Mouse (Mus musculus): Measurements from ENCODE around the gene Unc13c. TPM values are rescaled to one million over a fixed set of nuclear protein-coding genes. Genes with fewer than 3 reads are reported as not detected.

Unc13c gene
- polyA plus RNA-seq, 1 experiment from 2014 or later: 0.05 TPM

GRCm38 (mm10) chr9:73472568-73472967, 496.2 kb downstream of the Unc13c start:
- 36% methylated on average over 3 of the region's 3 CpGs for WGBS
- Histone ChIP-seq H3K36me3 (ENCODE audit: insufficient read depth, low read length) (no peaks in the 10 kb centered on the region), H3K4me1 (ENCODE audit: insufficient read depth, low read depth, low read length) (no peaks in the 10 kb centered on the region), H3K4me3 (ENCODE audit: low read depth, low read length) (no peak overlapping the region), H3K9ac (replicated peaks; ENCODE audit: low read depth) (no peak overlapping the region), H3K27ac (ENCODE audit: low read length) (no peak overlapping the region), H3K27me3 (replicated peaks; ENCODE audit: insufficient read depth, low read length) (no peaks in the 10 kb centered on the region), H3K4me2 (replicated peaks; ENCODE audit: low read depth, low read length) (no peak overlapping the region), H3K9me3 (ENCODE audit: low read length) (no peaks in the 10 kb centered on the region)
- TF ChIP-seq CTCF (IDR thresholded peaks at IDR 0.05) (no peak), EP300 (IDR thresholded peaks at IDR 0.05) (no peak)
- no peak for DNase-seq (ENCODE audit: low spot score)
- no peak for ATAC-seq

- DNase-seq (ENCODE audit: low spot score) (no peak), ATAC-seq (no peak)
- no peak overlapping the region for H3K4me2 ChIP-seq (replicated peaks; ENCODE audit: low read depth, low read length)
- no peak for TF ChIP-seq EP300 (IDR thresholded peaks at IDR 0.05)
- no peak for TF ChIP-seq CTCF (IDR thresholded peaks at IDR 0.05)
- no peaks in the 10 kb centered on the region for H3K36me3 ChIP-seq (ENCODE audit: insufficient read depth, low read length)
- 83% methylated on average over 2 of the region's 2 CpGs for WGBS
- H3K4me1 ChIP-seq (ENCODE audit: insufficient read depth, low read depth, low read length): no peaks in the 10 kb centered on the region
- no peaks in the 10 kb centered on the region for H3K9me3 ChIP-seq (ENCODE audit: low read length)
- no peaks in the 10 kb centered on the region for H3K27me3 ChIP-seq (replicated peaks; ENCODE audit: insufficient read depth, low read length)
- no peak overlapping the region for H3K27ac ChIP-seq (ENCODE audit: low read length)
- H3K4me3 ChIP-seq (ENCODE audit: low read depth, low read length): no peak overlapping the region
- no peak overlapping the region for H3K9ac ChIP-seq (replicated peaks; ENCODE audit: low read depth)
Observed at GRCm38 (mm10) chr9:73462027-73462426, 506.7 kb downstream of the Unc13c start.

DNA sequence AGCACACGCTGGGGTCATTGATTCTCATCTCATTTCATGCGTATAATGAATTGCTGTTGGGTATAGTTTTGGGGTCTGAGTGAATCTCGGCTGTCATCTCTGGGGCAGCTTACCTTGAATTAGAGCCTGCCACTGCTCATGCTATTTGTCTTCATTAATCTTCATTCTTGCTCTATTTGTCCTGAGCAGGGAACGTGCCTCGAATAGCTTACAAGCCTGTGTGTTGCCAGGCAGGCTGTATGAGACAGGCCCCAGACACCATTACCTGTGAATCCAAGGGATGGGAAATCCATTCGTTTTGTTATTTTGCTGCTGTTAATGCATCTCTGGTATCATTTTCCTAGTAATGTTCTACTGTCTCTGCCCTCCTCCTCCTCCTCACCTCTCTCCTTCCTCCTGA, 518.8 kb downstream of the Unc13c start:
- Histone ChIP-seq H3K9ac (replicated peaks; ENCODE audit: low read depth) (no peak overlapping the region), H3K9me3 (ENCODE audit: low read length) (no peaks in the 10 kb centered on the region), H3K4me2 (replicated peaks; ENCODE audit: low read depth, low read length) (no peak overlapping the region), H3K27ac (ENCODE audit: low read length) (no peak overlapping the region), H3K4me3 (ENCODE audit: low read depth, low read length) (no peak overlapping the region), H3K27me3 (replicated peaks; ENCODE audit: insufficient read depth, low read length) (no peaks in the 10 kb centered on the region), H3K4me1 (ENCODE audit: insufficient read depth, low read depth, low read length) (no peaks in the 10 kb centered on the region), H3K36me3 (ENCODE audit: insufficient read depth, low read length) (no peaks in the 10 kb centered on the region)
- TF ChIP-seq EP300 (IDR thresholded peaks at IDR 0.05) (no peak), CTCF (IDR thresholded peaks at IDR 0.05) (no peak)
- no peak for ATAC-seq
- DNase-seq (ENCODE audit: low spot score): no peak
- 69% methylated on average over 6 of the region's 6 CpGs for WGBS

DNA sequence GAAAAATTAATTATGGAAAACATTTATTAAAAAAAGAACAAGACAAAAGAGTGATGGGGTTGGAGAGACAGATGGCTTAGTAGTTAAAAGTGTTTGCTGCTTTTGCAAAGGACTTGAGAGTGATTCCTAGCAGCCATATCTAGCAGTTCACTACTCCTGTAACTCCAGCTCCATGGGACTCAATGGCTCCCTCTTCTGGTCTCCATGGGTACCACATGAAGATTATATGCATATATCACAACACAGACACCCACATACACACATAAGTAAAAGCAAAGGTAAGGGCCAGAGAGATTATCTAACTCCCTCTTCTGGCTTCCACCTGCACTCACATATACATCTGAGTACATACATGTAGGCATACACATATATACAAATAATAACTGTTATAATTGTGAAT, 519.5 kb downstream of the Unc13c start:
- no peaks in the 10 kb centered on the region for H3K36me3 ChIP-seq (ENCODE audit: insufficient read depth, low read length)
- TF ChIP-seq CTCF (IDR thresholded peaks at IDR 0.05) (no peak), EP300 (IDR thresholded peaks at IDR 0.05) (no peak)
- no peaks in the 10 kb centered on the region for H3K27me3 ChIP-seq (replicated peaks; ENCODE audit: insufficient read depth, low read length)
- no peaks in the 10 kb centered on the region for H3K9me3 ChIP-seq (ENCODE audit: low read length)
- no peak overlapping the region for H3K4me2 ChIP-seq (replicated peaks; ENCODE audit: low read depth, low read length)
- no peak for ATAC-seq
- H3K27ac ChIP-seq (ENCODE audit: low read length): no peak overlapping the region
- no peaks in the 10 kb centered on the region for H3K4me1 ChIP-seq (ENCODE audit: insufficient read depth, low read depth, low read length)
- no peak overlapping the region for H3K9ac ChIP-seq (replicated peaks; ENCODE audit: low read depth)
- no peak for DNase-seq (ENCODE audit: low spot score)
- no peak overlapping the region for H3K4me3 ChIP-seq (ENCODE audit: low read depth, low read length)

DNA sequence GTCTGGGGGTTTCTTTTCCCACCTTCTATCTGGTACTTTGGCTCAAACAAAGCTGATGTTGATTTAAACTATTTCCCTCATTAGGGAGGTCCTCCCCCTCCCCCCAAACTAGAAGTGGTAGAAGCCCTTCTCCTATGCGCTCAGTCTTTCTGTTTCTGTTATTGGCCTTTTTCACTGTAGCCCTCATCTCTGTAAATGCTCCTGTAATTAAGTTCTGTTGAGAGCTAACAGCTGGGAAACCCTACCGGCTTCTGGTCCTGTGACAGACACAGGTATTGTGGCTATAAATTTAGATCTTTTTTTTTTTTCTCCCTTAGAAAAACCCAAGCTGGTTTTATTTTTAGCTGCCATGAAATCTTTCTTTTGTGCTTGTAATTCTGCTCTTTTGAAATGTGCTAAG, 536.8 kb downstream of the Unc13c start:
- WGBS: 57% methylated on average over 2 of the region's 2 CpGs
- no peak overlapping the region for H3K4me2 ChIP-seq (replicated peaks; ENCODE audit: low read depth, low read length)
- no peaks in the 10 kb centered on the region for H3K27me3 ChIP-seq (replicated peaks; ENCODE audit: insufficient read depth, low read length)
- H3K27ac ChIP-seq (ENCODE audit: low read length): no peak overlapping the region
- no peak overlapping the region for H3K4me3 ChIP-seq (ENCODE audit: low read depth, low read length)
- H3K4me1 ChIP-seq (ENCODE audit: insufficient read depth, low read depth, low read length): no peaks in the 10 kb centered on the region
- ATAC-seq: no peak
- no peak for DNase-seq (ENCODE audit: low spot score)
- TF ChIP-seq CTCF (IDR thresholded peaks at IDR 0.05): no peak
- no peaks in the 10 kb centered on the region for H3K36me3 ChIP-seq (ENCODE audit: insufficient read depth, low read length)
- H3K9me3 ChIP-seq (ENCODE audit: low read length): no peaks in the 10 kb centered on the region
- no peak overlapping the region for H3K9ac ChIP-seq (replicated peaks; ENCODE audit: low read depth)

Other genes starting within 250 kb of the Unc13c start
- 0.45 and 0.65 TPM in 2 replicates for gene Wdr72, start 141.4 kb upstream of the Unc13c start, polyA plus RNA-seq (2015; fragmentation: Nextera tagmentation; extraction: Ambion mirVana)

Data from lung, postnatal 0 days (tissue).